Mouse (Mus musculus) midbrain, embryonic 10.5 days (tissue): Measurements from ENCODE around the gene Aldh4a1. TPM values are rescaled to one million over a fixed set of nuclear protein-coding genes. Genes with fewer than 3 reads are reported as not detected.

Experiments used
- DNase-seq: peaks from one replicate; pipeline ENCODE4 v3.0.0-alpha.2; 2017; ENCODE audit warnings: low spot score
- H3K27ac ChIP-seq: fragments of 300-500 bp; sonication (generic); replicated peaks from 2 replicates; pipeline ENCODE4 v1.5.1; 2016; ENCODE audit warnings: mild to moderate bottlenecking
- H3K27me3 ChIP-seq: fragments of 300-500 bp; sonication (generic); 2 replicates; pipeline ENCODE4 v1.6.1; 2016; ENCODE audit warnings: low read depth, mild to moderate bottlenecking; ENCODE audit not compliant: poor library complexity, severe bottlenecking
- H3K36me3 ChIP-seq: fragments of 300-500 bp; sonication (generic); 2 replicates; pipeline ENCODE4 v1.6.1; 2016; ENCODE audit warnings: mild to moderate bottlenecking, moderate library complexity
- H3K4me1 ChIP-seq: fragments of 300-500 bp; sonication (generic); 2 replicates; pipeline ENCODE4 v1.6.1; 2016
- H3K4me3 ChIP-seq: fragments of 300-500 bp; sonication (generic); 2 replicates; pipeline ENCODE4 v1.5.1; 2016; ENCODE audit warnings: mild to moderate bottlenecking, moderate library complexity
- H3K9me3 ChIP-seq: fragments of 300-500 bp; sonication (generic); replicated peaks from 2 replicates; pipeline ENCODE4 v1.6.1; 2016; ENCODE audit warnings: mild to moderate bottlenecking
- WGBS: fragments of 180-500 bp; shearing (Covaris S2); methylation state at CpG from one replicate; pipeline ENCODE4 v1.1.7; 2016; 5-methylcytosine and 5-hydroxymethylcytosine counted together
- polyA plus RNA-seq: library from polyadenylated mRNA; unstranded; fragments of >200 nt; fragmentation: Nextera tagmentation; extraction: Ambion mirVana; gene quantifications from 2 replicates; pipeline ENCODE4 v1.2.1, GENCODE M21; 2016

Aldh4a1 gene
- polyA plus RNA-seq, 1 experiment from 2014 or later: 24.2 TPM

DNA sequence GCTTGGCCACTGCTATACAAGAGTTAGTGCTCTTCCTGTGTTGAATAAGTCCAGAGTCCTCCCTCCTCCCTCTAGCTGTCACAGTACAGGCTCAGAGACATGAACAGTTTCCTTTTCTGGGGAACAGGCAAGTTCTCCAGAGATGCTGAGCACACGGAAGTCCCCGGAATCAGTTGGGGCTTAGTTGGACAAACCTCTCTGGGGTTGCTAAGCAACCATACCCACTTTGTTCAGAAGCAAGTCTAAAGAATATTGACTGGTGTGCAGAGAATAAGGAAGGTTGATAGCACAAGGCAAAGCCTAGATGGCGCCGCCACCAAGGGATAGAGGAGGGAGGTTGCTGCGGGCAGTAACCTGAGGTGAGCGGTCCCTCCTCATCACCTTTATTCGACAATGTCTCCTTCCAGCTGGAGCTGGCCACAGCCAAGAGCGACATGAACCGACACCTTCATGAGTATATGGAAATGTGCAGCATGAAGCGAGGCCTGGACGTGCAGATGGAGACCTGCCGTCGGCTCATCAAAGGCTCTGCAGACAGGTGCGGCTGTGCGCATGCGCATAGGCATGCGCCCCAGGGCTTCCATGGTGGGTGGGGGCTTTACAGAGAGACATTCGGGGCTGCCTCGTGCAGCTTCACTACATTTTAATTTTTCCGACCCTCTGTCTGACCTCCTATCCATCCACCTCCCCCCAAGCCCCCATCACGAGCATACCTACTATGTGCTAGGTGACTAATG is 8.0 kb upstream of the Aldh4a1 start:
- Histone ChIP-seq H3K27ac (no peak overlapping the region), H3K27me3 (no peaks in the 10 kb centered on the region), H3K4me1 (peaks cover 37% of the 10 kb centered on the region), H3K4me3 (no peak overlapping the region), H3K9me3 (peaks cover 17% of the 10 kb centered on the region), H3K36me3 (peaks cover 38% of the 10 kb centered on the region)
- DNase-seq: no peak
- 91% methylated on average over 21 of the region's 21 CpGs for WGBS

GRCm38 (mm10) chr4:139616276-139617000 is 6.2 kb upstream of the Aldh4a1 start:
- Histone ChIP-seq H3K9me3 (peaks cover 17% of the 10 kb centered on the region), H3K27ac (peak overlapping the region; percentile 88), H3K4me3 (peak overlapping the region; percentile 67), H3K4me1 (peaks cover 28% of the 10 kb centered on the region), H3K36me3 (peaks cover 38% of the 10 kb centered on the region), H3K27me3 (no peaks in the 10 kb centered on the region)
- 6% methylated on average over 24 of the region's 24 CpGs for WGBS
- peak; percentile 48 for DNase-seq

GRCm38 (mm10) chr4:139617001-139617364 is 5.7 kb upstream of the Aldh4a1 start:
- peaks cover 17% of the 10 kb centered on the region for H3K9me3 ChIP-seq
- H3K27ac ChIP-seq: peak overlapping the region; percentile 88
- H3K36me3 ChIP-seq: peaks cover 38% of the 10 kb centered on the region
- DNase-seq: no peak
- H3K27me3 ChIP-seq: no peaks in the 10 kb centered on the region
- 42% methylated on average over 3 of the region's 3 CpGs for WGBS
- peaks cover 29% of the 10 kb centered on the region for H3K4me1 ChIP-seq
- peak overlapping the region; percentile 67 for H3K4me3 ChIP-seq

- Histone ChIP-seq H3K4me3 (no peak overlapping the region), H3K4me1 (peaks cover 51% of the 10 kb centered on the region), H3K27me3 (peaks cover 9% of the 10 kb centered on the region), H3K9me3 (0 out of 2 replicates have a peak, but pooled peaks cover 1% of the 10 kb centered on the region), H3K27ac (no peak overlapping the region), H3K36me3 (peaks cover 14% of the 10 kb centered on the region)
- WGBS: 72% methylated on average over 6 of the region's 6 CpGs
- no peak for DNase-seq
Measured at GRCm38 (mm10) chr4:139619765-139620164, 2.9 kb upstream of the Aldh4a1 start.

DNA sequence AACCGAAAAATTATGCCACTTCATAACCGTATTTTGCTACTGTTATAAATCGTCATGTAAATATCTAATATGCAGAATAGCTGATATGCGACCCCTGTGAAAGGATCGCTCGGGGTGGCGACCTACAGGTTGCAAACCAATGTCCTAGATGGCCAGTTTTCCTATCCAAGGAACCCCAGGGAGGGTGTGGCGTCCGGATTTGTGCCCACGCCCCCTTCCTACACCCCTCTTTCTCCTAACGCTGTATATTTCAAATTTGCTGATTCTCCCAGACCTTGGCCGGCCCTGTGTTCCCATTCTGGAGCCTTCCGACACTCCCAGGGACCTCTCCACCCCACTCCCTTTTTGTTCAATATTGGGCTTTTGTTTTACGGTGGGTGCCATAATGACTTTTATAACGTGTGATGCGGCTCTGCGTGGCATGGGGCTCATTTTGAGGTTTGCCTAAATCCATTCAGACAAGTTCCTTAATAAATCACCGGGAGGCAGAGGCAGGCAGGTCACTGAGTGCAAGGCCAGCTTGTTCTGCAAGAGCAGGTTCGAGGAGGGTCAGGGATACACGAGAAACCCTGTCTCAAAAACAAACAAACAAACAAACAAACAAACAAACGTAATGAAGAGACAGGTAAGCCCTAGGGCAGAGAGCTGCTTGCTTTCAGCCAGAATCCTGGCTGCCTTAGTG is 909 bp downstream of the Aldh4a1 start:
- Histone ChIP-seq H3K27me3 (peaks cover 9% of the 10 kb centered on the region), H3K4me1 (peaks cover 27% of the 10 kb centered on the region), H3K27ac (peak overlapping the region; percentile 97), H3K36me3 (no peaks in the 10 kb centered on the region), H3K9me3 (no peaks in the 10 kb centered on the region), H3K4me3 (peak overlapping the region; percentile 84)
- 32% methylated on average over 21 of the region's 21 CpGs for WGBS
- no peak for DNase-seq

- H3K9me3 ChIP-seq: no peaks in the 10 kb centered on the region
- peak overlapping the region; percentile 84; the same call in 1 of the 2 replicates for H3K4me3 ChIP-seq
- no peaks in the 10 kb centered on the region for H3K36me3 ChIP-seq
- DNase-seq: no peak
- 67% methylated on average over 5 of the region's 5 CpGs for WGBS
- H3K4me1 ChIP-seq: peaks cover 27% of the 10 kb centered on the region
- H3K27me3 ChIP-seq: peaks cover 9% of the 10 kb centered on the region
- H3K27ac ChIP-seq: no peak overlapping the region
Measured at GRCm38 (mm10) chr4:139624116-139624489, 1.4 kb downstream of the Aldh4a1 start.

DNA sequence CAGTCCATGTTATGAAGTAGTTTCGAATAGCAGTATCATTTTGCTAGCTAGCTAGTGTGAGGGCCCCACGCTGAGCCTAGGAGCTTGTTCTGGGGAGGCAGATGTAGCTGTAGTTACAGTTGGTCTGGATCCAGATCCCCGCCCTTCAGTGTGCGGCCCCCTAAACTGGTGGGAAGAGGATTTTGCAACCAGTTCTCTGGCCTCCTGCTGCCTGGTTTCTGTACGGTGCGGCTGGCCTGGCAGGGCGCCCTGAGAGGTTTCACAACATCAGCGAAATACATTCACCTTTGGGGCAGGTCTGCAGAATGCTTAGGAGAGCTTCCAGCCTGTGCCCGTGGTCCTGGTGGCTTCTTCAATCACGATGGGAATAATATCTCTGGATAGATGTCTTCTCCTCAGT is 2.0 kb downstream of the Aldh4a1 start:
- WGBS: 89% methylated on average over 10 of the region's 10 CpGs
- peaks cover 27% of the 10 kb centered on the region for H3K4me1 ChIP-seq
- H3K27me3 ChIP-seq: peaks cover 9% of the 10 kb centered on the region
- H3K4me3 ChIP-seq: no peak overlapping the region
- H3K27ac ChIP-seq: no peak overlapping the region
- peaks cover 3% of the 10 kb centered on the region; the same call in 1 of the 2 replicates for H3K36me3 ChIP-seq
- no peaks in the 10 kb centered on the region for H3K9me3 ChIP-seq
- no peak for DNase-seq

DNA sequence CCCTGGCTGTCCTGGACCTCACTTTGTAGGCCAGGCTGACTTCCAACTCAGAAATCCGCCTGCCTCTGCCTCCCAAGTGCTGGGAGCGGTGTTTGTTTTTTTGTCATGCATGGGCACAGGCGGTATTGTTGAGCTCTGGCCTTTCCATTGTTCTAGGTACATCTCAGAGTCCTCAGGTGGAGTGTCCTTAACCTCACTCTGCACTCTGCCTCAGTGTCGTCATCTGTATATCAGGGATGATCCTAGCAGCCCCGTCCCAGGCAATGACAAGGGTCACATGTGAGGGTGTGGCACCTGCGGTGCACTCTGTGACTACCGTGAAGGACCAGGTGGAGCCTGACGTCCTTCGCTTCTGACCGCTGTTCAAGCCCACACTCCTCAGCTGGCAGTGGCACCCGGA is 4.7 kb downstream of the Aldh4a1 start:
- no peaks in the 10 kb centered on the region for H3K9me3 ChIP-seq
- no peak overlapping the region for H3K4me3 ChIP-seq
- H3K27ac ChIP-seq: no peak overlapping the region
- 94% methylated on average over 11 of the region's 11 CpGs for WGBS
- peaks cover 24% of the 10 kb centered on the region for H3K4me1 ChIP-seq
- peaks cover 3% of the 10 kb centered on the region; the same call in 1 of the 2 replicates for H3K36me3 ChIP-seq
- DNase-seq: no peak
- peaks cover 9% of the 10 kb centered on the region for H3K27me3 ChIP-seq

DNA sequence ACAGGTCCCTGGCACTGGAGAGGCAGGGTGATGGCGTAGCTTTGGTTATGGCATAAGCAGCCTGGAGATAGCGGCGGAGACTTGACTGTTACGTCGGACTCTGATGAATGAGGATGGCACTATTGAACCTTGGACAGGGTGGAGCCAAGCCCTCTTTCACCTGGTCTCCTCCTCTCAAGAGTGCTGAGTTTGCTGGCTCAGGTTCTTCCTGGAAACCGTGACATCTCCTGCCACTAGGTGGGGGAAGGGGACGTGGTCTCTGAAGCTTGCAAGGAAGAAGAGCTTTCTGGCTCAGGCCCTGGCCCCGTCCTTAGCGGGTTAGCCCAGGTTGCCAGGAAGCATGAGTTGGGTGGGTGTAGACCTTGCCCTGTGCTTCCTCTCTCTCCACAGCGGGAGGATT is 7.5 kb downstream of the Aldh4a1 start:
- WGBS: 72% methylated on average over 10 of the region's 10 CpGs

GRCm38 (mm10) chr4:139631141-139631540 is 8.5 kb downstream of the Aldh4a1 start:
- WGBS: 84% methylated on average over 5 of the region's 5 CpGs
- Histone ChIP-seq H3K36me3 (peaks cover 7% of the 10 kb centered on the region; the same call in 1 of the 2 replicates), H3K9me3 (no peaks in the 10 kb centered on the region), H3K27ac (no peak overlapping the region), H3K4me1 (peaks cover 3% of the 10 kb centered on the region; the same call in 1 of the 2 replicates), H3K4me3 (no peak overlapping the region), H3K27me3 (no peaks in the 10 kb centered on the region)
- DNase-seq: no peak

More for the DNA sequence above, 7.5 kb downstream of the Aldh4a1 start:
- Histone ChIP-seq H3K4me3 (no peak overlapping the region), H3K27ac (no peak overlapping the region), H3K27me3 (no peaks in the 10 kb centered on the region), H3K9me3 (no peaks in the 10 kb centered on the region), H3K36me3 (peaks cover 4% of the 10 kb centered on the region; the same call in 1 of the 2 replicates), H3K4me1 (peaks cover 3% of the 10 kb centered on the region; the same call in 1 of the 2 replicates)
- no peak for DNase-seq

- WGBS: 92% methylated on average over 7 of the region's 7 CpGs
- Histone ChIP-seq H3K4me1 (peaks cover 3% of the 10 kb centered on the region; the same call in 1 of the 2 replicates), H3K9me3 (no peaks in the 10 kb centered on the region), H3K36me3 (peaks cover 7% of the 10 kb centered on the region; the same call in 1 of the 2 replicates), H3K4me3 (no peak overlapping the region), H3K27me3 (no peaks in the 10 kb centered on the region), H3K27ac (no peak overlapping the region)
- no peak for DNase-seq
Measured at GRCm38 (mm10) chr4:139631569-139632253, 9.0 kb downstream of the Aldh4a1 start.

GRCm38 (mm10) chr4:139632254-139632580 is 9.6 kb downstream of the Aldh4a1 start:
- WGBS: 85% methylated on average over 10 of the region's 10 CpGs
- Histone ChIP-seq H3K36me3 (peaks cover 7% of the 10 kb centered on the region), H3K4me3 (no peak overlapping the region), H3K27ac (no peak overlapping the region), H3K27me3 (no peaks in the 10 kb centered on the region), H3K4me1 (peaks cover 3% of the 10 kb centered on the region; the same call in 1 of the 2 replicates), H3K9me3 (no peaks in the 10 kb centered on the region)
- no peak for DNase-seq
